Mouse (Mus musculus) layer of hippocampus, adult 2 months (tissue): ENCODE measurements at regions not wholly inside any gene's neighbourhood (a gene's known extent, or its start where the extent isn't known, plus 50 kb on each side); places are given as distances from the start of the nearest gene placed in this dataset.

Experiments
- DNase-seq, 2 experiments: peaks; one replicate each; pipeline ENCODE4 v3.0.0; 2022; ENCODE audit warnings: low spot score in 2 of 2
- H3K27ac ChIP-seq: fragments of 200-600 bp; 2 replicates; pipeline ENCODE4 v1.8.1; 2022
- H3K4me3 ChIP-seq: fragments of 200-600 bp; 2 replicates; pipeline ENCODE4 v1.8.1; 2022; ENCODE audit warnings: mild to moderate bottlenecking
- CTCF ChIP-seq: fragments of 200-600 bp; conservative IDR thresholded peaks from 2 replicates; pipeline ENCODE4 v1.8.1; 2022; ENCODE audit warnings: antibody characterized with exemption, mild to moderate bottlenecking, moderate library complexity

DNA sequence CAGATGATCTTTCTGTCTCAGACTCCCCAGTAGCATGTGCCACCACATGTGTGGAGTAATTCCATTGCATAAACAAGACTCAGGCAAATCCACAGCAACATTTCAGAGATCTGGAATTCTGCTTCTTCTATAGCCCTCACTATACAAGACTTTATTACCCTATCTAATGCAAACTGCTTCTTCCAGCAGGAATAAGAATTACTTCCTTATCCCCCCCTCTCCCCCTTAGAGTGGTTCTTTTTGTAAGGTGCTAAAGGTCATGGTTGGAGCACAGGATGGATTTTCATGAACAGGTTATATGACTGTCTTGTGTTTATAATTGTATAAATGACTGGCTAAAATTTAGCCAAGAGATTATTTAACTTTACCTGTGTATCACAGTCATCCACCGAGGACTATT is 5037.4 kb downstream of the 9330182O14Rik start:
- TF ChIP-seq CTCF, result no peak
- no peak overlapping the region for H3K27ac ChIP-seq
- DNase-seq, result no peak
- H3K4me3 ChIP-seq, result no peak overlapping the region

DNA sequence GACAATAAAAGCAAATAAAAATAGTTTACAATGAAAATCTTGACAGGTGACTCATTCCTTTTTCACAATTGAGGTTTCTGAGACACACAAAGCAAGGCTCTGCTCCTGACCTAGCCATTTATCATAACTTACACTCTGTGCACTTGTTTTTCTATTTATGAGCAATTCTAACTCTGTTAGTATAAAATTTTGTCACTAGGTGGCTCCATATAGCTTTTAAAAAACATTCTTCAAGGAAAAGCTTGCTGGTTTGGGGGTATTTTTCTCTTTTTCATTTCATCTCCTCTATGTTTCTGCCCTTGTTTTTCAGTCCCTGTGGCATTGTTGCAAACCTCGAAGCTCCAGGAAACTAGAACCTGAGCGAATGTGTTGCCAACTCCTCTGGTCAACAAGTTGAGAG is 5044.2 kb downstream of the 9330182O14Rik start:
- DNase-seq, result no peak
- H3K4me3 ChIP-seq, result no peak overlapping the region
- no peak overlapping the region for H3K27ac ChIP-seq
- peak; percentile 80 for TF ChIP-seq CTCF

DNA sequence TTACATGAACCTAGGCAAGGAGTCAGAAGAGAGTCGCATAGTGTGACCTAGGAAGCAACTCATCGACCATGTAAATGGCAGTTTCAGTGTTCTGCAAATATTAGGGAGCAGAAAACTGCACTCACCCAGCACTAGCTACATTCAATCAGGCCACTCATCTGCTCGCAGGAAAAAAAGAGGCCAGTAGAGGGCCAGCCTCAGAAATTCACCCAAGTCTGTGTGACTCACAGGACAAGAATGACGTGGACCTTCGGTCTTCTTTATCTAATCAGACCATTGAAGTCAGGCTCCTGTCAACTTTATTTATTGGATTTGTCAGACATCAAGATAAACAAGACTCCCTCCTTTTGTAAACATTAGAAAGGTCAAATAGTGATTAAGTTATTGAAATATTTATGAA is 5046.0 kb downstream of the 9330182O14Rik start:
- Histone ChIP-seq H3K27ac (no peak overlapping the region), H3K4me3 (no peak overlapping the region)
- peak; percentile 63 for TF ChIP-seq CTCF
- DNase-seq, result no peak
